Mouse (Mus musculus) myocyte (in vitro differentiated cells): ENCODE measurements around the gene Gata3. TPM values are rescaled to one million over a fixed set of nuclear protein-coding genes. Genes with fewer than 3 reads are reported as not detected.

ENCODE experiments used
- H3K27me3 ChIP-seq: one replicate; pipeline ENCODE4 v1.6.1; 2011; ENCODE audit not compliant: control insufficient read depth, insufficient read depth, insufficient read length
- H3K36me3 ChIP-seq: one replicate; pipeline ENCODE4 v1.6.1; 2011; ENCODE audit not compliant: control insufficient read depth, insufficient read depth
- H3K4me2 ChIP-seq: one replicate; pipeline ENCODE4 v1.6.1; 2011; ENCODE audit warnings: low read depth, control low read depth
- H3K4me3 ChIP-seq: one replicate; pipeline ENCODE4 v1.5.1; 2011; ENCODE audit warnings: mild to moderate bottlenecking, control low read depth, moderate library complexity
- H3K79me2 ChIP-seq: one replicate; pipeline ENCODE4 v1.6.1; 2011; ENCODE audit not compliant: control insufficient read depth, insufficient read depth
- H3ac ChIP-seq: one replicate; pipeline ENCODE4 v1.6.1; 2011; ENCODE audit not compliant: control insufficient read depth, insufficient read length
- CEBPB ChIP-seq: IDR thresholded peaks from 2 replicates; pipeline ENCODE4 v1.6.1; 2011; ENCODE audit warnings: mild to moderate bottlenecking, moderate library complexity; ENCODE audit not compliant: poor library complexity, insufficient read depth, severe bottlenecking
- E2F4 ChIP-seq: IDR thresholded peaks from one replicate; pipeline ENCODE4 v1.6.1; 2011; ENCODE audit warnings: mild to moderate bottlenecking, control low read depth, moderate library complexity; ENCODE audit not compliant: insufficient read depth
- MAX ChIP-seq: IDR thresholded peaks from one replicate; pipeline ENCODE4 v1.6.1; 2011; ENCODE audit warnings: low read depth, mild to moderate bottlenecking, control low read depth
- MYOD1 ChIP-seq, 3 experiments: IDR thresholded peaks; one replicate each; pipeline ENCODE4 v1.6.1; 2011; ENCODE audit warnings: control low read depth in 2 of 3, low read depth in 2 of 3, mild to moderate bottlenecking in 2 of 3, moderate library complexity in 1 of 3; ENCODE audit not compliant: insufficient read length in 2 of 3, control insufficient read depth in 1 of 3
- MYOG ChIP-seq, 3 experiments: IDR thresholded peaks; one replicate each; pipeline ENCODE4 v1.6.1; 2011; ENCODE audit warnings: control low read depth in 2 of 3, low read depth in 2 of 3, mild to moderate bottlenecking in 2 of 3; ENCODE audit not compliant: insufficient read length in 2 of 3, control insufficient read depth in 1 of 3, insufficient read depth in 1 of 3
- POLR2A ChIP-seq: IDR thresholded peaks from one replicate; pipeline ENCODE4 v1.6.1; 2011; ENCODE audit warnings: low read depth, mild to moderate bottlenecking, control low read depth, moderate library complexity; ENCODE audit not compliant: insufficient read length
- POLR2AphosphoS2 ChIP-seq: IDR thresholded peaks from one replicate; pipeline ENCODE4 v1.6.1; 2011; ENCODE audit warnings: low read depth, control low read depth; ENCODE audit not compliant: insufficient read length
- REST ChIP-seq: IDR thresholded peaks from one replicate; pipeline ENCODE4 v1.6.1; 2011; ENCODE audit warnings: mild to moderate bottlenecking, control low read depth, moderate library complexity; ENCODE audit not compliant: insufficient read depth, insufficient read length
- SRF ChIP-seq: IDR thresholded peaks from one replicate; pipeline ENCODE4 v1.6.1; 2011; ENCODE audit warnings: low read depth; ENCODE audit not compliant: control insufficient read depth, insufficient read length
- TCF12 ChIP-seq: IDR thresholded peaks from one replicate; pipeline ENCODE4 v1.6.1; 2011; ENCODE audit warnings: mild to moderate bottlenecking, control low read depth; ENCODE audit not compliant: poor library complexity, insufficient read depth, severe bottlenecking
- TCF3 ChIP-seq: IDR thresholded peaks from one replicate; pipeline ENCODE4 v1.6.1; 2011; ENCODE audit warnings: low read depth, control low read depth; ENCODE audit not compliant: insufficient read length
- USF1 ChIP-seq: IDR thresholded peaks from one replicate; pipeline ENCODE4 v1.6.1; 2011; ENCODE audit warnings: low read depth, mild to moderate bottlenecking, control low read depth, moderate library complexity
- polyA plus RNA-seq: library from polyadenylated mRNA; unstranded; fragments of >200 nt; fragmentation: generic; extraction: Trizol; gene quantifications from one replicate; pipeline ENCODE4 v1.2.1, GENCODE M21; 2012; ENCODE audit warnings: missing spikeins

Gene Gata3
- 3.7 TPM for polyA plus RNA-seq

DNA sequence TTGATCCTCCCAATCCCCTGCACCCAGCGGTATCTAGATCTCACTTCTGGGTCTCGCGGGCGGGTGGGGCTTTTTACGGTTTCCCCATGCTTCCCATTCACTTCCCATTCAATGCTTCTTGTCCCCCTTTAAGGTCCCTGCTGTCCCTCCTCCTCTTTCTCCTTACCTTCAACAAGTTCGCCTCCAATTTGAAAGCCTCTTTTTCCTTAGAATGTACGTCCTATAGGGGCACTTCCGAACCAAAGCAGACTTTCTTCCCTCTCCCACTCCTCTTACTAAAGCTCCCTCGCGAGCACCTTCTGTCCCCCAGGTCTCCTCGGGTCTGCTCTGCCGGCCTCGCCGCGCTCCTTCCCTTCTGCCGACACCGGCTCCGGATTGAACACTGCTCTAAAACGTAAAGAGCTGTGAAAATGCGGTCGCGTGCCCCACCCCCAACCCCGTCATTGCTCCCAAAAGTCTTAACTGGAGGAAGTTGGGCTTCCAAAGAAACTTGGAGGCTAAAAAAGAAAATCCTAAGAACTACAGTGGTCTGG lies at the start of gene Gata3:
Gene Gata3, minus strand, starts transcription at position 384 of the 533 bp plus-strand sequence.
- Histone ChIP-seq H3K79me2 (no peaks in the 10 kb centered on the region), H3K36me3 (no peaks in the 10 kb centered on the region), H3K27me3 (no peaks in the 10 kb centered on the region), H3K4me3 (no peak within 1 kb of the TSS), H3ac (no peak within 1 kb of the TSS), H3K4me2 (peak within 1 kb of the TSS; percentile 24)
- TF ChIP-seq USF1, result no peak
- TF ChIP-seq TCF12, result no peak
- no peak for TF ChIP-seq TCF3
- TF ChIP-seq REST, result no peak
- no peak for TF ChIP-seq E2F4
- no peak for TF ChIP-seq MYOG (IDR thresholded peaks at IDR 0.05; ENCODE audit: control insufficient read depth in 1 of 3, insufficient read depth in 1 of 3, insufficient read length in 2 of 3, low read depth in 2 of 3)
- no peak for TF ChIP-seq POLR2A

DNA sequence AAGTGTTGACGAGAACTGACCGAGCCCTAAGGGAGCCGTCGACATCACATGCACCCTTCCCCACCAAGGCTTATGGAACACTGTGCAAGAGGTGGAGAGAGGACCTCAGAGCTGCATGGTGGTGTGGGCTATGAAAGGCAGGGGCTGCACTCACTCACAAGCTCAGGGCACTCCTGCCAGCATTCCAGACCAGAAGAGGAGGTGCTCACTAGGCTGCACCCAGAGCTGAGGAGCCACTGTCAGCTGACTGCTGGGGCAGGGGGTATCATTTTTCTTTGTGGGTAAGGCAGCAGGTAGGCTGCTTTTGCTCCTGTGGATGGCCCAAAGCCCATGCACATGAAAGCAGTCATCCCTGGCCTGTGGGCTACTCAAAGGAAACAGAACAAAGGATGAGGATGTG lies 49.4 kb upstream of the Gata3 start:
- no peak overlapping the region for H3K4me2 ChIP-seq
- no peak overlapping the region for H3K4me3 ChIP-seq
- TF ChIP-seq CEBPB (no peak), POLR2AphosphoS2 (no peak), USF1 (no peak), MAX (no peak)
- no peaks in the 10 kb centered on the region for H3K36me3 ChIP-seq
- no peak overlapping the region for H3ac ChIP-seq
- H3K27me3 ChIP-seq, result no peaks in the 10 kb centered on the region
- no peaks in the 10 kb centered on the region for H3K79me2 ChIP-seq

DNA sequence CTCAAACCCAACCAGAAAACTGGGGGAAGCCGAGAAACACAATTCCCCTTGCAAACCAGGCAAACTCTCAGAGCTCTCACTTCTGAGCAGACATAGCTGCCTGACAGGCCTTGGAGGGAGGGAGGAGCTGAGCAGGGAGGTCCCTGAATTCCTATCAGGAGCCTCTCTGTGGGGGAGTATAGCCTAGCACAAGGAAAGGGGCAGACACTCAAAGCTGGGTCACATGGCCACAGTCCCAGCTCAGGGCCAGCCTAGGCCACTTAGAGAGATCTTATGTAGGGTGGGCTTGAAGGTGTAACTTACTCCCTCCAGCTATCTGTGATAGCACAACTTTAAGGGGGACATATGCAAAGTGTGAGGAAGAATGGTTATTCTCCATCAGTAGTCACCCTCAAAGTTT lies 46.1 kb upstream of the Gata3 start:
- no peak overlapping the region for H3ac ChIP-seq
- no peak for TF ChIP-seq MYOD1 (IDR thresholded peaks at IDR 0.05; ENCODE audit: control insufficient read depth in 1 of 3, insufficient read length in 2 of 3, low read depth in 2 of 3)
- TF ChIP-seq TCF12, result no peak
- no peak for TF ChIP-seq CEBPB
- no peak for TF ChIP-seq MAX
- no peaks in the 10 kb centered on the region for H3K36me3 ChIP-seq
- H3K4me3 ChIP-seq, result no peak overlapping the region
- H3K4me2 ChIP-seq, result no peak overlapping the region
- H3K79me2 ChIP-seq, result no peaks in the 10 kb centered on the region
- no peaks in the 10 kb centered on the region for H3K27me3 ChIP-seq

DNA sequence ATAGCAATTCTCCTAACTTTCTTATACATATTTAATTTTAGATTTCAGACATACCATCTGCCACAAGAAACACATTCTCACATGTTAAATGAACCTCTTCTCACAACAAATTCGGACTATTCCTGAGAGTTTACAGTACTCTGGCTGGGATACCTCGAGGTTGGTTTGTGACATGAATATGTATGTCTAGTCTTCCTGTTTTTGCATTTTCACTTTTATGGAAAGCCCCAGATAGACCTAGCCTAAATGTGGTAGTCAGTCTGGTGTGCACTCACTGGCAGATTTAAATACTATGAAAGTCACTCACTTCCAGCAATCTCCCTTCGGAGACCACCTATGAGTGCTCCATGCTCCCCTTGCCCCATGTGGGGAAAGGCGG lies 37.1 kb upstream of the Gata3 start:
- H3K79me2 ChIP-seq, result no peaks in the 10 kb centered on the region
- no peak overlapping the region for H3ac ChIP-seq
- no peaks in the 10 kb centered on the region for H3K27me3 ChIP-seq
- H3K4me2 ChIP-seq, result no peak overlapping the region
- no peak overlapping the region for H3K4me3 ChIP-seq
- peaks cover 9% of the 10 kb centered on the region for H3K36me3 ChIP-seq
- TF ChIP-seq CEBPB, result no peak
- no peak for TF ChIP-seq POLR2AphosphoS2
- TF ChIP-seq SRF, result no peak
- TF ChIP-seq USF1, result no peak
- no peak for TF ChIP-seq E2F4

DNA sequence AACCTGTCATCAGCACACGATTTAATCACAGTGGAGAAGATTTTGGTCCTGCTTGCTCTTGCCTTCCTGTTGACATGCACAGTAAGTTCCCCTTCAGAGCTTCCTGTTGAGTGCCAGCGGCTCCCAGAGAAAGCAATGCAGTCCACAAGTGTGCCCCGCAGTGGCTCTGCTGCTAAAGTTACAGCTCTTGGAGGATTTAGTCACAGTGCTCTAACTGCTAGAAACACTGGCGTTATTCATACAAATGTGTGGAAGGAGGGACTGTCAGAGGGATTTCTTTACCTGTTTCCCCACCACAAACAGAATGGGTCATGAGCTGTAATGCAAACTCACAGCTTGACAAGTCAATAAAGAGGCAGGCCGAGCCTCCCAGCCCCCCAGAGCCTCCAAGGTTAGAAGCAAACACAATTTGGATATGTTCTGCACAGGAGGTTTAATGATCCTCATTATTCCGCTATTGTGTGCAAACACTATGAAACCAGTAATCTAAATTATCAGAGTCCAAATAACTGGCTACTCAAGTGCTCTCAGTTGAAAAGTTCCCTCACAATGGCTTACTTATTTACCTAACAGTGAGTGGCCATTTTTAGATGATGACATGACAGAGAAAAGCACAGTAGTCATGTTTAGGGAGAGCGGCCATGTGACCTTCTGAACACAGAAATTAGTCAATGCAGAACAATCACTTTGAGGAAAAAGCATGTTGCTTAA lies 36.5 kb upstream of the Gata3 start:
- no peak overlapping the region for H3ac ChIP-seq
- no peak overlapping the region for H3K4me2 ChIP-seq
- no peaks in the 10 kb centered on the region for H3K27me3 ChIP-seq
- H3K79me2 ChIP-seq, result no peaks in the 10 kb centered on the region
- no peak overlapping the region for H3K4me3 ChIP-seq
- TF ChIP-seq CEBPB (no peak), REST (no peak), USF1 (no peak), MAX (no peak), POLR2A (no peak), MYOG (IDR thresholded peaks at IDR 0.05; ENCODE audit: control insufficient read depth in 1 of 3, insufficient read depth in 1 of 3, insufficient read length in 2 of 3, low read depth in 2 of 3) (no peak), TCF3 (no peak), MYOD1 (IDR thresholded peaks at IDR 0.05; ENCODE audit: control insufficient read depth in 1 of 3, insufficient read length in 2 of 3, low read depth in 2 of 3) (no peak), SRF (no peak), TCF12 (no peak), POLR2AphosphoS2 (no peak), E2F4 (no peak)
- peaks cover 9% of the 10 kb centered on the region for H3K36me3 ChIP-seq
